Comparison of ENCODE assay signal across 10 mouse cellular contexts in the genomic region with DNA sequence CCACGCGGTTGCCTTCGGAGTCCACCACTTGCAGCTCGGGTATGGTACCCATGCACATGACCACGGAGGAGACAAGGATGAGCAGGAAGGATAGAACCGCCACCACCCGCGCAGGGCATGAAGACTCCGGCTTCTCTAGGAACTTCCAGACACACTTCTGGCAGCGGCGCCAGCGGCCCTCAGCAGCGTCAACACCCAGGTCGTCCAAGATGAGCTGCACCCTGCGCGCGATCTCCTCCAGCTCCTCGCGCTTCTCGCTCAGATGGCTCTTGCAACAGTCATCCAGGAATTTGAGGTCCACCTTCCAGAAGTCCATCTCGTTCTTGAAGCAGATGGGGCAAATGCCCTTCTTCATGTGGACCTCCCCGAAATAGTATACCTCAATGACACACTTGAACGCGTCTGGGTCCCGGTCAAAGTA. TPM values are rescaled to one million over a fixed set of nuclear protein-coding genes. Genes with fewer than 3 reads are reported as not detected.
DNase-seq lines count a peak whose midpoint lies in the region; ATAC-seq lines count a peak whose summit lies in the region.
"Had no signal": no experiment of that assay in that cellular context is flagged by ENCODE, and none has a peak within 500 bp of the region (broad histone marks: within the 10 kb centered on the region; RNA-seq: fewer than 3 reads in every experiment).

No protein-coding gene starts in this region.

- H3K27me3 ChIP-seq in heart, embryonic 10.5 days (ENCODE audit: insufficient read depth, poor library complexity, severe bottlenecking): peaks cover 45% of the 10 kb centered on the region
- H3K27me3 ChIP-seq in intestine, embryonic 15.5 days (replicated peaks): peaks cover 36% of the 10 kb centered on the region
- H3K27me3 ChIP-seq in neural tube, embryonic 14.5 days (ENCODE audit: control insufficient read depth, insufficient read depth, low read length): peaks cover 7% of the 10 kb centered on the region

- 0 out of 2 replicates have a peak, but pooled peaks have one; percentile 12 for ATAC-seq in intestine, embryonic 15.5 days
- peak; percentile 32 for ATAC-seq in neural tube, embryonic 14.5 days (ENCODE audit: low read depth)

- intact Hi-C loops in heart, postnatal 25 days (cut with DNase I): no loop called here

- peaks cover 29% of the 10 kb centered on the region for H3K4me1 ChIP-seq in heart, embryonic 10.5 days
- H3K4me1 ChIP-seq in intestine, embryonic 15.5 days (replicated peaks): peaks cover 12% of the 10 kb centered on the region
- no peaks in the 10 kb centered on the region for H3K4me1 ChIP-seq in neural tube, embryonic 14.5 days (ENCODE audit: control insufficient read depth, insufficient read depth, low read length)

- peak overlapping the region; percentile 99 for H3K4me2 ChIP-seq in intestine, embryonic 15.5 days (replicated peaks)
- peak overlapping the region; percentile 93 for H3K4me2 ChIP-seq in neural tube, embryonic 14.5 days (ENCODE audit: low read depth, low read length)

- DNase-seq in heart, embryonic 10.5 days (ENCODE audit: low spot score): peak; percentile 80
- no peak for DNase-seq in heart, postnatal 25 days (ENCODE audit: low spot score)
- peak; percentile 19 for DNase-seq in thymus, postnatal 4 days
- no peak for DNase-seq in thymus, postnatal 25 days
- no peak for DNase-seq in urinary bladder, postnatal 10 days (ENCODE audit: low spot score)
- DNase-seq in frontal cortex, postnatal 14 days (ENCODE audit: low spot score in 2 of 2): no peak

- H3K27ac ChIP-seq in heart, embryonic 10.5 days: peak overlapping the region; percentile 65; the same call in 1 of the 2 replicates
- H3K27ac ChIP-seq in intestine, embryonic 15.5 days: no peak overlapping the region
- H3K27ac ChIP-seq in neural tube, embryonic 14.5 days (ENCODE audit: low read depth, low read length): no peak overlapping the region

- no peaks in the 10 kb centered on the region for H3K36me3 ChIP-seq in heart, embryonic 10.5 days
- no peaks in the 10 kb centered on the region for H3K36me3 ChIP-seq in intestine, embryonic 15.5 days
- H3K36me3 ChIP-seq in neural tube, embryonic 14.5 days (ENCODE audit: control insufficient read depth, insufficient read depth, low read length): no peaks in the 10 kb centered on the region
- H3K36me3 ChIP-seq: G1E had no signal

- 11% methylated on average over 25 of the region's 25 CpGs for WGBS in heart, embryonic 10.5 days
- 14% methylated on average over 25 of the region's 25 CpGs for WGBS in intestine, embryonic 15.5 days
- 15% methylated on average over 25 of the region's 25 CpGs for WGBS in neural tube, embryonic 14.5 days

- H3K9ac ChIP-seq in intestine, embryonic 15.5 days: no peak overlapping the region; the same call in 1 of the 2 replicates
- peak overlapping the region; percentile 76 for H3K9ac ChIP-seq in neural tube, embryonic 14.5 days (replicated peaks; ENCODE audit: low read depth, low read length)

- H3K9me3 ChIP-seq in heart, embryonic 10.5 days: no peaks in the 10 kb centered on the region
- no peaks in the 10 kb centered on the region for H3K9me3 ChIP-seq in intestine, embryonic 15.5 days
- H3K9me3 ChIP-seq in neural tube, embryonic 14.5 days (ENCODE audit: control insufficient read depth, low read length): no peaks in the 10 kb centered on the region
- H3K9me3 ChIP-seq: G1E had no signal

- H3K4me3 ChIP-seq in heart, embryonic 10.5 days: peak overlapping the region; percentile 67
- peak overlapping the region; percentile 47 for H3K4me3 ChIP-seq in intestine, embryonic 15.5 days (replicated peaks)
- H3K4me3 ChIP-seq in neural tube, embryonic 14.5 days (ENCODE audit: low read depth, low read length): peak overlapping the region; percentile 59

RNA-seq across cellular contexts. Expression of gene Kcnf1, which starts 1.1 kb away (rescaled TPM):
- 0.85 and 1.1 TPM in 2 replicates for polyA plus RNA-seq in heart, embryonic 10.5 days (2016; fragmentation: Nextera tagmentation; extraction: Ambion mirVana)
- total RNA-seq in heart, postnatal 25 days (2021): not detected
- polyA plus RNA-seq in intestine, embryonic 15.5 days (2015; fragmentation: Nextera tagmentation; extraction: Ambion mirVana): 0.45 and 0.57 TPM in 2 replicates
- 2.1 and 2.8 TPM in 2 replicates for polyA plus RNA-seq in neural tube, embryonic 14.5 days (2014; fragmentation: Nextera tagmentation; extraction: Ambion mirVana)
- total RNA-seq: neutrophil, adult 5-6 weeks had no signal
- polyA plus RNA-seq: G1E had no signal

Comparison
In these comparisons a context has a peak if more than half of its experiments do, and no peak if none do; other contexts are left out.
1. DNase-seq: peak in heart, embryonic 10.5 days (single experiment) and thymus, postnatal 4 days (single experiment); none in heart, postnatal 25 days (single experiment), thymus, postnatal 25 days (single experiment), urinary bladder, postnatal 10 days (single experiment) and frontal cortex, postnatal 14 days (0 of 2).
2. Peak in every context shown above with its lines, with median percentiles within 50 percentile points of each other: H3K4me3 ChIP-seq.